Mouse (Mus musculus) heart, adult 2 months (tissue): Measurements from ENCODE around the gene Gprc5a. TPM values are rescaled to one million over a fixed set of nuclear protein-coding genes. Genes with fewer than 3 reads are reported as not detected.

Experiments
- DNase-seq, 2 experiments: peaks; one replicate each; pipeline ENCODE4 v3.0.0; 2021
- H3K27ac ChIP-seq: fragments of 200-600 bp; 2 replicates; pipeline ENCODE4 v1.8.1; 2022
- H3K27me3 ChIP-seq: fragments of 200-500 bp; 2 replicates; pipeline ENCODE4 v1.6.1; 2012; ENCODE audit warnings: mild to moderate bottlenecking, low read length, inconsistent platforms, mixed read lengths; ENCODE audit not compliant: control insufficient read depth, insufficient read depth
- H3K36me3 ChIP-seq: fragments of 200-500 bp; 2 replicates; pipeline ENCODE4 v1.6.1; 2012; ENCODE audit warnings: low read length, inconsistent platforms; ENCODE audit not compliant: control insufficient read depth, insufficient read depth
- H3K4me1 ChIP-seq: fragments of 200-500 bp; 2 replicates; pipeline ENCODE4 v1.6.1; 2011; ENCODE audit warnings: low read length; ENCODE audit not compliant: control insufficient read depth, insufficient read depth
- H3K4me3 ChIP-seq: fragments of 200-600 bp; 2 replicates; pipeline ENCODE4 v1.8.1; 2022
- H3K79me2 ChIP-seq: fragments of 200-500 bp; replicated peaks from 2 replicates; pipeline ENCODE4 v1.6.1; 2012; ENCODE audit warnings: mild to moderate bottlenecking, inconsistent platforms, low read length, moderate library complexity, mixed read lengths; ENCODE audit not compliant: control insufficient read depth, insufficient read depth
- H3K9ac ChIP-seq: fragments of 200-500 bp; 2 replicates; pipeline ENCODE4 v1.6.1; 2012; ENCODE audit warnings: low read depth, mild to moderate bottlenecking, control low read depth, inconsistent platforms, low read length, mixed read lengths
- CTCF ChIP-seq: fragments of 200-600 bp; IDR thresholded peaks from 2 replicates; pipeline ENCODE4 v1.8.1; 2022; ENCODE audit warnings: antibody characterized with exemption, mild to moderate bottlenecking, moderate library complexity
- EP300 ChIP-seq: fragments of 200-500 bp; IDR thresholded peaks from 2 replicates; pipeline ENCODE4 v1.6.1; 2011; ENCODE audit warnings: low read depth, low read length, control low read depth; ENCODE audit not compliant: insufficient read depth
- POLR2A ChIP-seq: fragments of 200-500 bp; IDR thresholded peaks from 2 replicates; pipeline ENCODE4 v1.6.1; 2011; ENCODE audit warnings: mild to moderate bottlenecking, low read depth, low read length, control low read depth; ENCODE audit not compliant: insufficient read depth
- WGBS: fragments of 180-500 bp; shearing (Covaris S2); methylation state at CpG from one replicate; pipeline ENCODE4 v1.1.7; 2018; 5-methylcytosine and 5-hydroxymethylcytosine counted together
- intact Hi-C: fragments of 180-260 bp; cut with DNase I; formaldehyde crosslinking; loops from one replicate; pipeline ENCODE4 v1.15.1; 2025
- polyA plus RNA-seq: library from polyadenylated mRNA; depleted of rRNA; stranded (reverse); fragments of >200 nt; gene quantifications from 2 replicates; pipeline ENCODE4 v1.2.3, GENCODE M21; 2012
- total RNA-seq, 2 experiments: library from RNA; stranded (reverse); gene quantifications; 2 replicates each; pipeline ENCODE4 v1.2.3; 2021

Gene Gprc5a
- total and polyA plus RNA-seq, 3 experiments, result 1.2 to 3.4 (median 2.9) TPM

- H3K27ac ChIP-seq, result no peak overlapping the region
- DNase-seq, result no peak
- no peaks in the 10 kb centered on the region for H3K27me3 ChIP-seq
- no peaks in the 10 kb centered on the region; the same call in 1 of the 2 replicates for H3K4me1 ChIP-seq
- H3K4me3 ChIP-seq, result no peak overlapping the region
- no peaks in the 10 kb centered on the region for H3K36me3 ChIP-seq
- no peak for TF ChIP-seq EP300
- TF ChIP-seq POLR2A, result no peak
- TF ChIP-seq CTCF, result no peak
- no peaks in the 10 kb centered on the region for H3K79me2 ChIP-seq
- intact Hi-C loops, result no loop called here
- no peak overlapping the region for H3K9ac ChIP-seq
- WGBS, result 88% methylated on average over 12 of the region's 12 CpGs
Observed at GRCm38 (mm10) chr6:135092798-135093470, 27.5 kb downstream of the Gprc5a start.

DNA sequence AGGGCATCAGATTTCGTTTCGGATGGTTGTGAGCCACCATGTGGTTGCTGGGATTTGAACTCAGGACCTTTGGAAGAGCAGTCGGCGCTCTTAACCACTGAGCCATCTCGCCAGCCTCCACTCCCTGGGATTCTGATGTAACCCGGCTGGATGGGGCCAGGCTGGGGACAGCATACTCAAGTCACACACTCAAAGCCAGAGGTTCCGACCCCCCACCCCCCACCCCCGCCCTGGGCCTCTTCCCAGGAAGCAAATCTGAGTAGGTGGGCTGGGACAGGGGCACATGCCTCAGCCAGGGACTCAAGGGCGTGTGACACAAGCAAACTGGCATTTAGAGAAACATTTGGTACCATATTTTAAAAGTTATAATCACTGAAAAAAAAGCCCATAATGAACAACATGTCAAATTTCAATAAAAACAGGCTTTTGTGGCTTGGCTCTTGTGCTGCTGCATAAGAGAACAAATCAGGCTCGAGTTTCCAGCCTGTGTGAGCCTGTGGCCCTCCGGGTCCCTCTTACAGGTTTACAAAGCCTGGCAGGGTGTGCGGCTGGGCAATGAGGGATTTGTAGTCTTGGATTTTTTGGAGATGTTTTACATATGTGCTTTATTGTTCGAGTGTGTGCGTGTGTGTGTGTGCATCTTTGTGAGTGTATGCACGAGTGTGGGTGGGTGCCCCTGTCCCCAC, 35.5 kb downstream of the Gprc5a start:
- TF ChIP-seq POLR2A (no peak), EP300 (no peak), CTCF (no peak)
- no peaks in the 10 kb centered on the region for H3K4me1 ChIP-seq
- no peaks in the 10 kb centered on the region for H3K36me3 ChIP-seq
- intact Hi-C loops, result no loop called here
- H3K27ac ChIP-seq, result no peak overlapping the region
- no peaks in the 10 kb centered on the region for H3K79me2 ChIP-seq
- DNase-seq, result no peak
- H3K27me3 ChIP-seq, result no peaks in the 10 kb centered on the region; the same call in 1 of the 2 replicates
- no peak overlapping the region for H3K4me3 ChIP-seq
- no peak overlapping the region for H3K9ac ChIP-seq
- 85% methylated on average over 15 of the region's 15 CpGs for WGBS

- no peaks in the 10 kb centered on the region for H3K36me3 ChIP-seq
- 61% methylated on average over 5 of the region's 5 CpGs for whole genome bisulfite sequencing
- no peak overlapping the region for H3K4me3 ChIP-seq
- no peak overlapping the region for H3K9ac ChIP-seq
- H3K4me1 ChIP-seq, result no peaks in the 10 kb centered on the region
- DNase-seq, result peak in 1 of 2 experiments; percentile 11
- TF ChIP-seq EP300, result no peak
- no peak for TF ChIP-seq CTCF
- no peak for TF ChIP-seq POLR2A
- H3K79me2 ChIP-seq, result no peaks in the 10 kb centered on the region
- H3K27ac ChIP-seq, result no peak overlapping the region
- intact Hi-C loops, result no loop called here
- H3K27me3 ChIP-seq, result no peaks in the 10 kb centered on the region; the same call in 1 of the 2 replicates
Observed at GRCm38 (mm10) chr6:135102736-135103303, 37.4 kb downstream of the Gprc5a start.

- DNase-seq, result no peak
- Histone ChIP-seq H3K4me3 (no peak overlapping the region), H3K27me3 (no peaks in the 10 kb centered on the region; the same call in 1 of the 2 replicates), H3K27ac (no peak overlapping the region), H3K9ac (no peak overlapping the region), H3K4me1 (no peaks in the 10 kb centered on the region), H3K36me3 (no peaks in the 10 kb centered on the region), H3K79me2 (no peaks in the 10 kb centered on the region)
- WGBS, result 89% methylated on average over 6 of the region's 6 CpGs
- TF ChIP-seq CTCF (no peak), EP300 (no peak), POLR2A (no peak)
- intact Hi-C loops, result no loop called here
Observed at GRCm38 (mm10) chr6:135107014-135107413, 41.6 kb downstream of the Gprc5a start.

GRCm38 (mm10) chr6:135112411-135113113, 47.1 kb downstream of the Gprc5a start:
- intact Hi-C loops, result no loop called here
- Histone ChIP-seq H3K27ac (no peak overlapping the region), H3K27me3 (no peaks in the 10 kb centered on the region), H3K36me3 (no peaks in the 10 kb centered on the region), H3K4me3 (no peak overlapping the region), H3K9ac (no peak overlapping the region), H3K79me2 (no peaks in the 10 kb centered on the region), H3K4me1 (no peaks in the 10 kb centered on the region)
- no peak for DNase-seq
- 48% methylated on average over 7 of the region's 7 CpGs for WGBS
- TF ChIP-seq EP300 (no peak), POLR2A (no peak), CTCF (no peak)
